Mouse (Mus musculus) neural tube, embryonic 10.5 days (tissue): ENCODE data around the gene Gng8.

Experiments
- DNase-seq: peaks from one replicate; pipeline ENCODE4 v3.0.0-alpha.2; 2017; ENCODE audit warnings: low spot score; ENCODE audit errors: extremely low spot score

Gng8 gene

GRCm38 (mm10) chr7:16907842-16908241 lies 16.3 kb downstream of the Gng8 start:
- no peak for DNase-seq

GRCm38 (mm10) chr7:16908367-16908766 lies 16.8 kb downstream of the Gng8 start:
- DNase-seq, result no peak

- DNase-seq, result no peak
Measured at GRCm38 (mm10) chr7:16908859-16909258, 17.3 kb downstream of the Gng8 start.

GRCm38 (mm10) chr7:16909909-16910308 lies 18.3 kb downstream of the Gng8 start:
- DNase-seq, result no peak

- DNase-seq, result no peak
Measured at GRCm38 (mm10) chr7:16911904-16912303, 20.3 kb downstream of the Gng8 start.

- DNase-seq, result no peak
Measured at GRCm38 (mm10) chr7:16912360-16912759, 20.8 kb downstream of the Gng8 start.

- DNase-seq, result peak; percentile 81
Measured at GRCm38 (mm10) chr7:16913806-16914452, 22.3 kb downstream of the Gng8 start.

GRCm38 (mm10) chr7:16914453-16915343 lies 23.1 kb downstream of the Gng8 start:
- no peak for DNase-seq

- DNase-seq, result no peak
Measured at GRCm38 (mm10) chr7:16915461-16916340, 24.1 kb downstream of the Gng8 start.

GRCm38 (mm10) chr7:16916342-16917265 lies 25.0 kb downstream of the Gng8 start:
- DNase-seq, result no peak

- no peak for DNase-seq
Measured at GRCm38 (mm10) chr7:16917447-16917846, 25.9 kb downstream of the Gng8 start.

GRCm38 (mm10) chr7:16918014-16918413 lies 26.4 kb downstream of the Gng8 start:
- DNase-seq, result no peak

- DNase-seq, result no peak
Measured at GRCm38 (mm10) chr7:16918670-16919069, 27.1 kb downstream of the Gng8 start.

- no peak for DNase-seq
Measured at GRCm38 (mm10) chr7:16919395-16920149, 28.0 kb downstream of the Gng8 start.

GRCm38 (mm10) chr7:16920150-16920579 lies 28.6 kb downstream of the Gng8 start:
- no peak for DNase-seq

GRCm38 (mm10) chr7:16920818-16921791 lies 29.5 kb downstream of the Gng8 start:
- peak; percentile 51 for DNase-seq

- DNase-seq, result no peak
Measured at GRCm38 (mm10) chr7:16921881-16922335, 30.3 kb downstream of the Gng8 start.

GRCm38 (mm10) chr7:16922360-16922973 lies 30.9 kb downstream of the Gng8 start:
- no peak for DNase-seq
